Mouse (Mus musculus) liver, postnatal 0 days (tissue): ENCODE measurements at regions not wholly inside any gene's neighbourhood (a gene's known extent, or its start where the extent isn't known, plus 50 kb on each side); places are given as distances from the start of the nearest gene placed in this dataset.
A peak's percentile ranks its signal among the peaks of the same experiment; 100 is the strongest.

ENCODE experiments used
- ATAC-seq: fragments of 200-750 bp; cut with Nextera tagmentation; 2 replicates; pipeline ENCODE4 v1.8.0; 2017; ENCODE audit warnings: mild to moderate bottlenecking, moderate library complexity
- DNase-seq: peaks from one replicate; pipeline ENCODE4 v3.0.0-alpha.2; 2016
- H3K27ac ChIP-seq: fragments of 300-500 bp; sonication (generic); 2 replicates; pipeline ENCODE4 v1.5.1; 2014; ENCODE audit warnings: antibody characterized with exemption, moderate library complexity, mild to moderate bottlenecking, low read depth
- H3K27me3 ChIP-seq: fragments of 300-500 bp; sonication (generic); 2 replicates; pipeline ENCODE4 v1.6.1; 2014; ENCODE audit warnings: low read length, control low read depth, mixed read lengths; ENCODE audit not compliant: insufficient read depth
- H3K36me3 ChIP-seq: fragments of 300-500 bp; sonication (generic); replicated peaks from 2 replicates; pipeline ENCODE4 v1.6.1; 2014; ENCODE audit warnings: mild to moderate bottlenecking, control low read depth, low read length, moderate library complexity, mixed read lengths; ENCODE audit not compliant: insufficient read depth
- H3K4me1 ChIP-seq: fragments of 300-500 bp; sonication (generic); 2 replicates; pipeline ENCODE4 v1.6.1; 2014; ENCODE audit warnings: antibody characterized with exemption, mild to moderate bottlenecking, control low read depth; ENCODE audit not compliant: insufficient read depth
- H3K4me2 ChIP-seq: fragments of 300-500 bp; sonication (generic); 2 replicates; pipeline ENCODE4 v1.6.1; 2014; ENCODE audit warnings: low read depth, mild to moderate bottlenecking, low read length, moderate library complexity, mixed read lengths
- H3K4me3 ChIP-seq: fragments of 300-500 bp; sonication (generic); 2 replicates; pipeline ENCODE4 v1.5.1; 2014; ENCODE audit warnings: low read depth, low read length
- H3K9ac ChIP-seq: fragments of 300-500 bp; sonication (generic); replicated peaks from 2 replicates; pipeline ENCODE4 v1.6.1; 2014; ENCODE audit warnings: mild to moderate bottlenecking, moderate library complexity
- H3K9me3 ChIP-seq: fragments of 300-500 bp; sonication (generic); 2 replicates; pipeline ENCODE4 v1.6.1; 2016; ENCODE audit warnings: mild to moderate bottlenecking, control low read depth, low read length, mixed read lengths
- CTCF ChIP-seq: sonication (generic); IDR thresholded peaks from 2 replicates; pipeline ENCODE4 v1.5.1; 2016; ENCODE audit warnings: antibody characterized with exemption, low read depth
- EP300 ChIP-seq: IDR thresholded peaks from 2 replicates; pipeline ENCODE4 v1.6.1; 2016; ENCODE audit warnings: antibody characterized with exemption, low read depth, mild to moderate bottlenecking
- WGBS: fragments of 180-500 bp; shearing (Covaris S2); extraction: QIAGEN DNeasy Blood & Tissue Kit; methylation state at CpG from one replicate; pipeline ENCODE4 v1.1.7; 2014; ENCODE audit not compliant: insufficient replicate concordance; 5-methylcytosine and 5-hydroxymethylcytosine counted together

DNA sequence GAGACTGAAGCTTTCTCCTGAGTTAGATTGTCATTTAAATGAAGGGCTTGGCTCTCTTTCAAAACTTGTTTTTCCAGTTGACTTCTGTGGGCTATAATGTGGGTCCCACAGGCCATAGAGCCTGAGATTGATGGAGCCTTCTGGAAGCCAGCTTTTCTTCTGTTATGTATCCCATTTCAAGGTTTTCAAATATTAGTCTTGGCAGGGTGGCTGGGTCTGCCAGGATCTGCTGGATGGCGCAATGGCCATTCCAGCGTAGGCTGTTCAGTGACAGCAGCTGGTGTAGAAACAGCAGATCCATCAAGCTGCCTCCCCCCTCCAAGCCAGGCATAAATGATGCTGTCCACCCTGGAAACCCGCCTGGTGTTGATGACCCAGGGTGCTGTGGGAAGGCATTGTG lies 264.4 kb upstream of the Adcy2 start:
- DNase-seq (peak; percentile 59), ATAC-seq (peak; percentile 92)
- H3K4me2 ChIP-seq: no peak overlapping the region
- H3K27ac ChIP-seq: no peak overlapping the region
- WGBS: 51% methylated on average over 3 of the region's 3 CpGs
- H3K27me3 ChIP-seq: no peaks in the 10 kb centered on the region
- H3K9ac ChIP-seq: no peak overlapping the region
- H3K9me3 ChIP-seq: no peaks in the 10 kb centered on the region; the same call in 1 of the 2 replicates
- no peak overlapping the region for H3K4me3 ChIP-seq
- H3K36me3 ChIP-seq: no peaks in the 10 kb centered on the region
- H3K4me1 ChIP-seq: no peaks in the 10 kb centered on the region
- TF ChIP-seq EP300 (no peak), CTCF (no peak)

DNA sequence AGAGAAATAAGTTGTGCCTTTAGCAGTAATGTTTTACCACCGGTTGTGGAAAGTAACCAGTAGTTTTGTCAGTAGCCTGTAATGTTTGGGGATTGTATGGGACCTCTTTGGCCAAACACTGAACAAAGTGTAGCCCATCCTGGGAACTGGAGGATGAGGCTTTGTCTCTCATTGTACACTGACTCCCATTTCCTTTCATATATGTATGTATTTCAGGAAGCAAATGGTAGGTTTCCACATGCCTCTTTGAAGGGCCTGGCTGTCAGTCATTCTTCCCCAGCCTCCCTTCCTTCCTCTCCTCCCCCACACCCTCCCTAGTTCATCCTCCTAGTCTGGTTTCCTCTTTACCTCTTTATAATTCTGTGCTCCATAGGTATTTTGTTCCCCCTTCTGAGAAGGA lies 266.7 kb upstream of the Adcy2 start:
- no peak for ATAC-seq
- no peaks in the 10 kb centered on the region for H3K36me3 ChIP-seq
- DNase-seq: no peak

DNA sequence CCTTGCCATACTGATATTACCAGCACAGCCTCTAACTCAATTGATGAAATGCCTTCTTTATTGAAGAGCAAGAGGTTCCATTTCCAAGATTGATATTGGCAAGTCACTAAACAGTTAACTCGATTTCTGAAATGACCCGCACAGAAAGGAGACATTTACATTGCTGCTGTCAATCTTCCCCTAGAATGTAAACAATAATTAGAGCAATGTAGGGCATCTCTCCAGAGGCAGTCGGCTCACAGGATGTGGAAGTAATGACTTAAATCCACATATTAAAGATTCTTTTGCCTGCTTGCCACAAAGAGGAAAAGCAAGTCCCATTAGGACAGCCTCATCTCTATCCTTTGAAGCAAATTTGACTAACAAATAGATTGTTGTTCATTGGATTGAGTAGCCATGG lies 261.0 kb upstream of the Nsun2 start:
- Histone ChIP-seq H3K27ac (no peak overlapping the region), H3K36me3 (no peaks in the 10 kb centered on the region), H3K27me3 (no peaks in the 10 kb centered on the region), H3K9me3 (no peaks in the 10 kb centered on the region), H3K4me1 (no peaks in the 10 kb centered on the region), H3K4me3 (no peak overlapping the region), H3K9ac (no peak overlapping the region), H3K4me2 (no peak overlapping the region)
- TF ChIP-seq CTCF (no peak), EP300 (no peak)
- no peak for ATAC-seq
- DNase-seq: no peak
- 42% methylated on average over 3 of the region's 3 CpGs for WGBS

More for the DNA sequence above, 266.7 kb upstream of the Adcy2 start:
- WGBS: 70% methylated on average over 1 of the region's 1 CpGs
- Histone ChIP-seq H3K9ac (no peak overlapping the region), H3K4me2 (no peak overlapping the region), H3K27ac (no peak overlapping the region), H3K27me3 (no peaks in the 10 kb centered on the region), H3K4me1 (no peaks in the 10 kb centered on the region), H3K4me3 (no peak overlapping the region), H3K9me3 (no peaks in the 10 kb centered on the region; the same call in 1 of the 2 replicates)
- no peak for TF ChIP-seq CTCF
- TF ChIP-seq EP300: no peak

DNA sequence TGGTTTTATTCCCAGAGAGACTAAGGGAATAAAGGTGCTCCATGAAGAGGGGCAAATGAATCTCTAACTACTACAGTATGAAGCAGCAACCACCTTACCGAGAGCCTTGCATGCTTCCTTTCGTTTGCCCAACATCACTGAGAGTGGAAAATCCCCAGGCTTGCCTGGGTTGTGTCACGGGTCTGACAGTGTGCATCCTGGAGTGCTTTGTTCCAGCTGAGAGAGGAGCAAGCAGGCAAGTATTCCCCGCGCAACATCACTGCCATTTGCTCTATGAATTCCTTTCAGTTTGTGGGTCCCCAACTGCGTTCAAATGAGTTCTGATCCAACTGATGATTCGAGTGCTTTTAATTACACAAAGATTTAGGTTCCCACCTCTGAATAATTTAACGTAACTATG lies 253.9 kb upstream of the Nsun2 start:
- Histone ChIP-seq H3K9me3 (peaks cover 3% of the 10 kb centered on the region; the same call in 1 of the 2 replicates), H3K27me3 (no peaks in the 10 kb centered on the region), H3K4me2 (no peak overlapping the region), H3K36me3 (no peaks in the 10 kb centered on the region), H3K27ac (no peak overlapping the region), H3K4me1 (no peaks in the 10 kb centered on the region), H3K9ac (no peak overlapping the region), H3K4me3 (no peak overlapping the region)
- 68% methylated on average over 8 of the region's 8 CpGs for WGBS
- TF ChIP-seq CTCF (no peak), EP300 (no peak)
- no peak for DNase-seq
- no peak for ATAC-seq

DNA sequence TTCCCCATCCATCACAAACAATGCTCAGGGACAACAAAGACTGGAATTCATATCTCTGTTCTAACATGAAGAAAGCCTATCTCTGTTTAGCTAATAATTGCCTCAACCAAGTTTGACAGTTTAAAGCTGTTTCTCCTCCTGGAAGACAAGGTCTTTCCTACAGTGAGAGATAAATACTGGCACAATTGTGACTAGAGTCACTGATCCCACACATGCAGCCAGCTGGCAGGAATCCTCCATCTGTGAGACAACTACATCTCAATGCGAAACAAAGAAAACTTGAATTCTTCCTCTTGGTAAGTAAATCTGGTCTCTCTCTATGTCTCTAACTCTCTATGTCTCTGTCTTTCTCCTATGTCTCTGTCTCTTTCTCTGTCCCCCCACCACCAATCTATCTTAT lies 239.1 kb upstream of the Nsun2 start:
- Histone ChIP-seq H3K27ac (no peak overlapping the region), H3K9ac (no peak overlapping the region), H3K27me3 (no peaks in the 10 kb centered on the region), H3K36me3 (no peaks in the 10 kb centered on the region), H3K4me1 (no peaks in the 10 kb centered on the region), H3K9me3 (no peaks in the 10 kb centered on the region), H3K4me2 (no peak overlapping the region), H3K4me3 (no peak overlapping the region)
- 89% methylated on average over 1 of the region's 1 CpGs for WGBS
- no peak for TF ChIP-seq CTCF
- TF ChIP-seq EP300: no peak
- ATAC-seq (no peak), DNase-seq (no peak)

DNA sequence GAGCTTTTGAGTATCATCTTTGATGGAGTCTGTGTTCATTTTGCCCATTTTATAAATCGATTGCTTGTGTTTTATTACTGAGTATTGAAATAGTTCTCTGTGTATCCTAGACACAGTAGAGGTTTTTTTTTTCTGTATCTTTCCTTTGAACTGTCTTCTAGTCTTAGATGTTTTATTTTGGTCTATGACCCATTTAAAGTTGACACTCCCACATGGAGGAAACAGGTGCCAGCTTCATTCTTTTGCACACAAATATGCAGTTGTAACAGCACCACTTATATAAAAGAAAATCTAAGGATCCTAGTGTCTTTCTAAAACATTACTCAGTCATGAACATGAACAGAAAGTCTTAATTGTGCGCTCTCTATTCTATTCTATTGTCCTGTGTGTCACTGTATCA lies 230.2 kb upstream of the Nsun2 start:
- H3K36me3 ChIP-seq: no peaks in the 10 kb centered on the region
- H3K27me3 ChIP-seq: no peaks in the 10 kb centered on the region
- H3K27ac ChIP-seq: no peak overlapping the region
- no peak for TF ChIP-seq CTCF
- no peak for TF ChIP-seq EP300
- no peaks in the 10 kb centered on the region for H3K9me3 ChIP-seq
- no peak overlapping the region for H3K4me3 ChIP-seq
- WGBS: 71% methylated on average over 2 of the region's 2 CpGs
- ATAC-seq: no peak
- no peaks in the 10 kb centered on the region for H3K4me1 ChIP-seq
- no peak for DNase-seq
- H3K9ac ChIP-seq: no peak overlapping the region
- H3K4me2 ChIP-seq: no peak overlapping the region

DNA sequence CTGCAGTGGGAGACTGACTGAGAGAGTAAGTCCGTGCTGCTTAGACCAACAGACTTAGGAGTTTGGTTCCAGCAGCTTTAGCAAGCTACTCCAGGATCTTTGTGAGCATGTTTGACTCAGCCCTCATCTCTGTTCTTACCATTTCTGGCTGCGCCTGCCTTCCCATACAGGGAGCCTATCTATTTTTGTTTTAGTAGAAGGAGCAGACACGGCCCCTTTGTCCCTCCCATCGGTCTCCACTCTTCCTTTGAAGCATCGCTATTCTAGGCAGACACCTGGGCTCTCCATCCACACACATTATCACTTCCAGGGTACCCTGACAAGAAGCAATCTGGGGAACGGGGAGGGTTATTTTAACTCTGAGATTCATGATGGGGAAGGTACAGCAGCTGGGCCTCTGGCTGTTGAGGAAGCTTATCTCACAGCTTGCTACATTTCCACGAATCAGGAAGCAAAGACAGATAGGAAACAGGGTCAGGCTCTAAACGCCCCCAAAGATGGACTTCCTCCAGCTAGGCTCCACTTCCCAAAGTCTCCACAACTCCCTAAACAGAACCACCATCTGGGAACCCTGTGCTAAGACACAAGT lies 203.0 kb upstream of the Nsun2 start:
- DNase-seq (no peak), ATAC-seq (no peak)
- Histone ChIP-seq H3K36me3 (no peaks in the 10 kb centered on the region), H3K27me3 (no peaks in the 10 kb centered on the region), H3K4me1 (no peaks in the 10 kb centered on the region), H3K27ac (no peak overlapping the region), H3K9me3 (no peaks in the 10 kb centered on the region), H3K4me2 (no peak overlapping the region), H3K9ac (no peak overlapping the region), H3K4me3 (no peak overlapping the region)
- WGBS: 57% methylated on average over 8 of the region's 8 CpGs
- no peak for TF ChIP-seq EP300
- TF ChIP-seq CTCF: no peak
